Mouse (Mus musculus): Measurements from ENCODE around the gene 1810065E05Rik.

The 1810065E05Rik gene

DNA sequence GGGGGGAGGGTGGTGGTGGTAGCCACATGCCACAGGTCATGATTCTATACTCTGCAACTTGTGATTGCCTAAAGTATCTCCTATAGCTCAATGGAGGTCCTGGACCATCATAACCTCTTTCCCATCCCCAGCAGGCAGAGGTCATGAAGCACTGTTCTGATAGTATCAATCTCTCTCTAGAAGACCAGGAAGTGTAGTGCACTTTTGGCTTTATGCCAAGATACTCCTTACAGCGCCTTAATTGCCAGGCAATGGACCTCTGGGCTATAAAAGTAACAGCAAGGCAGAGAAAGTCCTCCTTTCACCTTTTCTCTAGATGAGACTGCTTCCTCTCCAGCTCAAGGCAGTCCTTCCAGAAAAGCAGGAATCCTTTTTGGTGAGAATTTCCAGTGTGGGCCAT lies at the start of gene 1810065E05Rik:
Gene 1810065E05Rik, plus strand, starts transcription at position 297 of the 400 bp plus-strand sequence.
- DNase-seq (ENCODE audit: low read depth, low spot score) = no peak

DNA sequence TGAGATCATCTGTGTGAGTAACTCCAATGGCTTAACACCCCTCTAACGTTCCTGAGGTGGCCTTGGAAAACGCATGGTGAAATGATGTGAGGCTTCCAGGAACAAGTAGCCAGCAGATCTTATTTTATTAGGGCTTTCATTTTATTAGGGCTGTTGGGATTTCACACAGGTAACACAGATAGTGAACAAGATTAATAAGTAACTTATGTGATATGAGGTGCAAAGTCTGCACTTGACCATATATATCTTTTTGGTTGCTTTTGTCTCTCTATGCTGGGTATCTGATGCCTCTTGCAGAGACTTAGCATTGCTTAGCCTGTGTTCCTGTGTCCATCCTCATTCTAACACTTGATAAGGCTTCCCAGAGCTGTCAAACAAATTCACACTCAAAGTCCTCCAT lies 43.6 kb upstream of the 1810065E05Rik start:
- no peak for DNase-seq (ENCODE audit: low read depth, low spot score)

DNA sequence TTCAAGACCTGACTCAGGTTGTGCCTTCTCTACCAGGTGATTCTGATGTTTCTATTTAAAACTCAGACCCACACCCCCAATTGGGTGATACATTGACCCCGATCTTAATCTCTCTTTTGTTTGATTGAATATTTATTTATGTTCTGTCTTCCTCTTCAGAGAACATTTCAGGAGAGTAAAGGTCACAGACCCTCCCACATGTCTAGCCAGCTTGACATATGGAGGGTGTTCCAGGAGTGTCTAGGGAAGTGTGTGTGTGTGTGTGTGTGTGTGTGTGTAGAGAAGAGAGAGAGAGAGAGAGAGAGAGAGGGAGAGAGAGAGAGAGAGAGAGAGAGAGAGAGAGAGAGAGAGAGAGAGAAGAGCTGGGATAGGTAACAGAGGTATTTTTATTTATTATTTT lies 43.2 kb upstream of the 1810065E05Rik start:
- no peak for DNase-seq (ENCODE audit: low read depth, low spot score)

DNA sequence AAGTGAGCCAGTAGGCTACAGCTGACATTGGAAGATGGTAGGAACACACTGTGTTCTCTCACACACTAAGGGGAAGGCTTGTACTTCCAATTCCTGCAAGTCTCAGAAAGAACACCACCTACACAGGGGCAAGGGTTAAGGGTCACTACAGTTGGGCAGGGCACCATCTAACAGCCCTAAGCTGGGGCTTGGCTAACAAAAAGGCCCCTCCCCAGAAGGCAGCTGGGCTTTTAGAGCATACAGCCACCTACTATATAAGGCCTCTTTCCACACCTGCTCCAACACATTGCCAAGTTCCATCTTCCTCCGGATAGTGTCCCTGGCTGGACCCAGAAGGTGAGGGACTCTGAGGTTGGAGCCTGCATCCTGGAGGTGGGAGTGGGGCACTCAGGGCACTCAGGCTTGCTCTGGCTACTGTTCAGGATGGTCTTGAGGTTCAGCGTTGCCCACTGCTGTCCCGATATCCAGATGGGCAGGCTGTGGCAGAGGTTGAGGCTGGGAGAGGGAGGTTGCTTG lies 42.1 kb upstream of the 1810065E05Rik start, which contains the start of gene Lypd8:
Gene Lypd8, plus strand, starts transcription at position 281 of the 516 bp plus-strand sequence.
- DNase-seq (ENCODE audit: low read depth, low spot score) = no peak

DNA sequence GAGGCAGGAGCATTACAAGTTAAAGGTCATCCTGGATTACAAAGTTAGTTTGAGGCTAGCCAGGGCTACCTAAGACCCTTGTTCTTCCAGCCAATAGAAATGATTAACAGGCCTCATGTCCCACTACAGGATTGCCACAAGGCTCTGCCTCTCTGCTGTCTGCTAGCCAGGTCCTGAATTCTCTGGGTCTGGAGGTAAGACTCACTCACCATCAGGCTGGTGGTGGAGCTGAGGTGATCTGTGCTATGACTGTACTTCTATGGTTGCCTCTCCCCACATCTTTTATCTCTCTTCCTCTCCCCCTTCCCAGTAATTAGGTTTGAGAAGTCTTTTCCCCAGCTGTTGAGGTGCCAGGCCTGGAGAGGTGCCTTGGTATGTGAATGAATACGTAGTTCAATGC lies 41.4 kb upstream of the 1810065E05Rik start:
- DNase-seq (ENCODE audit: low read depth, low spot score) = no peak

DNA sequence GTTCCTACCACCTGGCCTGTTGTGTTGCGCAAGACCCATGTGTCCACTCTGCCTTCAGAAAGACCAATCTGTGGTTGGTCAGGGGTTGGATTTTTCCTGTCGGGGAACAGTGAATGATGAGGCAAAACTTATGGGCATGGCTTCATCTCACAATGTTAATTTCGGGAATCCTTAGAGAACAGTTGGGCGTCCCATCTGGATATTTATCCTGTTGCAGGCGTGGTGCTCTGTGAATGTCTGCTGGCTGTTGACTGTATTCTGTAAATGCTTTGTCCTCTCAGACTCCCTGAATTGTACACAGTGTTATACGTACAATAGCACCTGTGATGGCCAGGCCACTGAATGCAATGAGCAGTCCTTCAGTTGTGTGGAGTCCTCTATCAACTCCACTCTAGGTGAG lies 38.4 kb upstream of the 1810065E05Rik start:
- DNase-seq (ENCODE audit: low read depth, low spot score) = no peak

DNA sequence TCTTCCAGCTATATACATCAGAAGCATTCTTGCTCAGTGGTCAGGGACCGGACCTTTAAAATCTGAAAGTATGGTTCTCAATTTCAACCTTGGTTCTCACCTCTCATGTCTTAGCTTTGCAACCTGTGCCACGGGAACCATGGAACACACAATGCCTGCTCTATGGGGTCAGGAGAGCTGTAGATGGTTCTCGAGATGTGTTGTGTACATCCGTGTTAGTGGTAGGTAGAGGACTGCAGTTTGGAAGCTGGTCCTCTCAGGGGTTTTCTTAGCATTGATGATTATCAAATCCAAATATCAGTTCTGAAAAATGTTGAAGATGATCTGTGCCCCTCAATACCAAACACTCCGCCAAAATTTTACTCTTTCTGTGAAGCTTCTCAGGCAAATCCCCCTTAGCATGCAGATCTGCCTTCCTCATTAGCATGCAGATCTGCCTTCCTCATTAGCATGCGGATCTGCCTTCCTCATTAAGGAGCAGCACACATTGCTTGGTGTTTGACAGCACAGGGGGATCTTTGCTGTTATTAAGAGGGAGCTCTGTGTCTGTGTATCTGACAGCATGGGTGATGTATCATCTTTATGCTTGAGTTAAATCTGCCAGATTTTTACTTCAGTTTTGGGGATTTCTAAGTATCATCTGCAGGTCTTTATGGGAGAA lies 20.8 kb upstream of the 1810065E05Rik start:
- DNase-seq (ENCODE audit: low read depth, low spot score) = no peak

DNA sequence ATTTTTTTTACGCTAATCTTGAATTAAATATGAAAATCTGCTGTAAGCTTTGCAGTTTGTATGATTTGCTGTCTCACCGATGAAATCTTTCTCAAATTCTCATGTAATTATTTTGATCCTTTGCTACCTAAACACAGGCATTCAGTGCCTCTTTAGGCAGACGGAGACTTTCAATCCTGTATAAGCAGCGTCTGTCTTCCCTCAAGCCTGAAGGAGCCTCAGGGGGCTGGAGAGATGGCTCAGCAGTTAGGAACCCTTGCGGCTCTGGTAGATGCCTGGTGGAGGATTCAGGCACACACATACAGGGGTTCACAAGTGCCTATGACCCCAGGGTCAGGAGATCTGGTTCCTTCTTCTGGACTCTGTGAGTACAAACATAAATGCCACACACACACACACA lies 20.3 kb upstream of the 1810065E05Rik start:
- DNase-seq (ENCODE audit: low read depth, low spot score) = no peak

DNA sequence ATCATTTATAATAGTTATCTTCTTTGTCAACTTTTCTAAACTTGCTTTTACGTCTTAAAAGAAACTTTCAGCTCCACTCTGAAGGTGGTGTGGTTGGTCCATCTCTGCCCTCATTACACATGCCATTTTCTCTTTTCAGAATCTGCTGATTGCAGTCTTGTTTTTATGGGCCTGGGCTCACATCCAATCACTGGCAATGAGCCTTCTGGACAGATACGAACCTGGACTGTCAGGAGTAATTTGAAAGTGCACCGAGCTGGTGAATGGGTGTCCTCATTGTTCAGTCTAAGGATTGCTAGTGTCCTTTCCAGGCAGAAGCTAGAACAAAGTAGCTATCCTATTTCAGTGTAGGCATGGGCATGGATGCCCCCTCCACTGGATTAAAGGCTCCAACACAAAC lies 12.8 kb upstream of the 1810065E05Rik start:
- no peak for DNase-seq (ENCODE audit: low read depth, low spot score)

DNA sequence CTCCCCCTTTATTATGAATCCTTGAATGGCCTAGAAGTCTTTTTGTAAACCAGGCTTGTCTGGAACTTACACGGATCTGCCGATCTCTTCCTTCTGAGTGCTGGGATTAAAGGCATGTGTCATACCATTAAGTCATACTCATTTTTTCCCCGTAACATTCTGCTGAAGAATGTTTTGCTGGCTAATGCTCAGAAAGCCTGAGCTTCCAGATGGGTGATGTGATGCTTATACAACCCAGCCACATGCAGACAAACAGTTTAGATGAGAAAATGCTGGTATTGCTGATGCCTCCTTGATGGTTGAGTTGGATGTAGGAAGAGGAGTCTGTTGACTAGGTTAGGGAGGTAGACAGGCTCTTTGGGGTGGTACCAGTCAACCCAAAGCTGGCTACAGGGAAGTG lies 2.6 kb upstream of the 1810065E05Rik start:
- no peak for DNase-seq (ENCODE audit: low read depth, low spot score)

DNA sequence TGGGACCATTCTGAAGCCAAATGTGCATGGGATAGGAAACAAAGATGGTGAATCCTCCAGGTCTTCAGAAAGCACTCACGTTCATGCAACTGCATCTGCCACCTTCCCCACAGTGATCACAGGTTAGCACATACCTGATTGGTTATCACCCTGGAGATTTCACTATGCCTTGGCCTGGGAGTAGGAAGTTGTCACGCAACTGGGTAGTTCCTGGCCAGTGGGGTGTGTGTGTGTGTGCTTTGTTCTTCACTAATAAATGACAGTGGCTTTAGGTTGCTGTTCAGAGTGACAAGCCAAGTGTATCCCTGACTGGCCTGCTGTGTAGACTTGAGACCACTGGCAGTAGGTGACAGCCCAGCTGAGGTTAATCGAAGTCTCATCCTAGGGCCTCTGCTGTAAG lies 11.3 kb downstream of the 1810065E05Rik start, which contains the start of gene Gm12253:
Gene Gm12253, plus strand, starts transcription at position 301 of the 400 bp plus-strand sequence.
- no peak for DNase-seq (ENCODE audit: low read depth, low spot score)

DNA sequence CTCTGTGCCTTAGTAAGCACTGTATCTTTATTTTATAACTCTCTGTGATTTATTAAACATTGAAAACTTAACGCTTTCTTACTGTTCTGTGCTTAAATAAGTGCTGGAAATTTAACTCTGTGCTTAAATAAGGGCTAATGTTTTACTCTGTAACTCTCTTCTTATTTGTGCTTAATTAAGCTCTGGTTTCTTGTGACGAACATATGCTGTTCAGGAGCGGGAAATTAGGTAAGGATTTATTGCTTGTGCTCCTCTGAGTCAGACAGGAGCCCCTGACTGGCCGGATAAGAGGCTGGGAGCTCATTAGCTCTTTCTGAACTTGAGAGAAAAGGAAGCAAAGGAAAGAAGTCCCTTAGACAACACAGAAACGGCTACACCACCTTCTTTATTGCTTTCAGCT lies 17.0 kb downstream of the 1810065E05Rik start:
- no peak for DNase-seq (ENCODE audit: low read depth, low spot score)

DNA sequence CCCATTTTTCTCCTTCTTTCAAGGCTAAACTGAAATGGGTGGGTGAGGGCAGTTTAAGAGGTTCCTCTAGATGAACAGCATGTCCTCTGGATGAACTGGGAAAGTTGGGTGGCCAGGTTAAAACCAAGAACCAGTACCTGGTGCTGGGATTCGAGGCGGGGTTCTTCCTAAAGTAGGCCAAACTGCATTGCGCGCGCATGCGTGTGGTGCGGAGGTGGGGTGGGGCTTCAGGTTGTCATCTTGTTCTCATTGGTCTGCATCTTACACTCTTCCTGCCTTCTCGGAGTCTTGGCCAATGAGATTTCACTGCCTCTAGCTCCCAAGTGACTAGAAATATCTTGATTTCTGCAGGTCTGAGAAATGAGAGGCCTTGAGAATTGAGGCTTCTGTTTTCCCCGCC lies 31.8 kb downstream of the 1810065E05Rik start, which contains the start of gene Lypd9:
Gene Lypd9, minus strand, starts transcription at position 165 of the 400 bp plus-strand sequence.
- DNase-seq (ENCODE audit: low read depth, low spot score) = no peak

DNA sequence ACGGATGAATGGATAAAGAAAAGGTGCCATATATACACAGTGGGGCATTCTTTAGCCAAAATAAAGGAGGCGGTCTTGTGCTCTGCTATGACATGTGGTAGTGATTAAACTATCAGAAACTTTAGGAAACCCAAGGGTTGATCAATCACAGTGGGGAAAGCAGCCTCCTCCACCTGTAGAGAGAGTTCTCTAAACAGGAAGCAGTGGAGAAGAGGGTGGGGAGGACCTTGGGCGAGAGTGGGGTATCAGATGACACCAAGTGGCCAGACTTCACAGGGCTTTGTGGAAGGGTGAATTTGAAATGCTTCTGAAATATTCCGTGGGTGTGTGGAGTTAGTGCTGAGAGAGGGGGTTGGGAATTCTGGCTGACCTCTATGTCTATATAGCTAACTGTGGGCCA lies 32.7 kb downstream of the 1810065E05Rik start:
- no peak for DNase-seq (ENCODE audit: low read depth, low spot score)

DNA sequence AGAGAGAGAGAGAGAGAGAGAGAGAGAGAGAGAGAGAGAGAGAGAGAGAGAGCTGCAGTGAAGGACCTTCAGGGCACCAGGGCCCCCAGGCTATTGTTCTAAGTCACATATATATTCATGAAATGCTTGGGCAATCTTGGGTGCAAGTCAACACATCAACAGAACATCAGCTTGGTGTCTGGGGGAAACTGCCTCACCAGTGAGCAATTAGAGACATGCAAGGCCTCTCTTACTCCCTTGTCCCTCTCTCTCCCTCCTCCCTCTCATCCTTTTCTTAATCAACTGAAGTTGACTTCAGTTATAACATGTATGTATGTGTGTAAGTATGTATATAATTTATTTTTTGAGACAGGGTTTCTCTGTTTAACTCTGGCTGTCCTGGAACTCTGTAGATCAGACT lies 41.3 kb downstream of the 1810065E05Rik start, which contains the start of gene Olfr30:
Gene Olfr30, minus strand, starts transcription at position 101 of the 400 bp plus-strand sequence.
- DNase-seq (ENCODE audit: low read depth, low spot score) = no peak

Data from WW6 (cell line).